8 mouse cellular contexts compared by ENCODE assay signal in genomic region chr10:128231697-128232419, GRCm38 (mm10). TPM values are rescaled to one million over a fixed set of nuclear protein-coding genes. Genes with fewer than 3 reads are reported as not detected.
A peak's percentile ranks its signal among the peaks of the same experiment; 100 is the strongest.
DNase-seq lines count a peak whose midpoint lies in the region; ATAC-seq and TF ChIP-seq lines count a peak whose summit lies in the region.

Gene Timeless (plus strand): TSS chr10:128232065.

- under 1% methylated on average over 58 of the region's 58 CpGs for WGBS in embryonic facial prominence, embryonic 15.5 days
- WGBS in heart, embryonic 10.5 days = under 1% methylated on average over 58 of the region's 58 CpGs
- WGBS in kidney, embryonic 14.5 days = under 1% methylated on average over 55 of the region's 58 CpGs
- under 1% methylated on average over 53 of the region's 58 CpGs for WGBS in limb, embryonic 15.5 days
- under 1% methylated on average over 53 of the region's 58 CpGs for WGBS in midbrain, postnatal 0 days

- TF ChIP-seq CTCF in bone marrow macrophage, adult 2 months (IDR thresholded peaks at IDR 0.05; ENCODE audit: low read depth, low read length) = no peak
- TF ChIP-seq CTCF in midbrain, postnatal 0 days (IDR thresholded peaks at IDR 0.05) = no peak

- DNase-seq in A20 (ENCODE audit: low read depth, low spot score) = peak; percentile 91
- DNase-seq in heart, embryonic 10.5 days (ENCODE audit: low spot score) = peak; percentile 91
- peak; percentile 78 for DNase-seq in midbrain, postnatal 0 days (ENCODE audit: low spot score)
- DNase-seq in spleen, postnatal 10 days (ENCODE audit: low spot score in 2 of 2) = peak; percentile 93 to 99

- peak within 1 kb of the TSS; percentile 64 for H3K4me2 ChIP-seq in embryonic facial prominence, embryonic 15.5 days (replicated peaks)
- peak within 1 kb of the TSS; percentile 71 for H3K4me2 ChIP-seq in kidney, embryonic 14.5 days (replicated peaks; ENCODE audit: low read depth, low read length)
- H3K4me2 ChIP-seq in limb, embryonic 15.5 days = peak within 1 kb of the TSS; percentile 65
- H3K4me2 ChIP-seq in midbrain, postnatal 0 days (ENCODE audit: low read depth, low read length, poor library complexity, severe bottlenecking) = peak within 1 kb of the TSS; percentile 46

- H3K4me1 ChIP-seq in bone marrow macrophage, adult 2 months (ENCODE audit: control insufficient read depth, insufficient read depth, low read length) = peaks cover 35% of the 10 kb centered on the region
- H3K4me1 ChIP-seq in embryonic facial prominence, embryonic 15.5 days = peaks cover 26% of the 10 kb centered on the region
- peaks cover 13% of the 10 kb centered on the region for H3K4me1 ChIP-seq in heart, embryonic 10.5 days
- H3K4me1 ChIP-seq in kidney, embryonic 14.5 days (ENCODE audit: control insufficient read depth, insufficient read depth, low read length) = peaks cover 6% of the 10 kb centered on the region
- H3K4me1 ChIP-seq in limb, embryonic 15.5 days = peaks cover 13% of the 10 kb centered on the region
- no peaks in the 10 kb centered on the region for H3K4me1 ChIP-seq in midbrain, postnatal 0 days (ENCODE audit: insufficient read depth, low read length)

- H3K36me3 ChIP-seq in embryonic facial prominence, embryonic 15.5 days = no peaks in the 10 kb centered on the region
- 0 out of 2 replicates have a peak, but pooled peaks cover 8% of the 10 kb centered on the region for H3K36me3 ChIP-seq in heart, embryonic 10.5 days
- peaks cover 8% of the 10 kb centered on the region; the same call in 1 of the 2 replicates for H3K36me3 ChIP-seq in kidney, embryonic 14.5 days (ENCODE audit: control insufficient read depth, insufficient read depth, low read length)
- H3K36me3 ChIP-seq in limb, embryonic 15.5 days = 0 out of 2 replicates have a peak, but pooled peaks cover 6% of the 10 kb centered on the region
- H3K36me3 ChIP-seq in midbrain, postnatal 0 days (ENCODE audit: insufficient read depth, low read length) = no peaks in the 10 kb centered on the region

- peak within 1 kb of the TSS; percentile 71 for H3K27ac ChIP-seq in bone marrow macrophage, adult 2 months (ENCODE audit: insufficient read depth, low read depth, low read length)
- H3K27ac ChIP-seq in embryonic facial prominence, embryonic 15.5 days (replicated peaks) = peak within 1 kb of the TSS; percentile 97
- H3K27ac ChIP-seq in heart, embryonic 10.5 days = peak within 1 kb of the TSS; percentile 98
- H3K27ac ChIP-seq in kidney, embryonic 14.5 days (ENCODE audit: low read depth, low read length) = peak within 1 kb of the TSS; percentile 96
- H3K27ac ChIP-seq in limb, embryonic 15.5 days = peak within 1 kb of the TSS; percentile 94
- H3K27ac ChIP-seq in midbrain, postnatal 0 days (ENCODE audit: low read depth, low read length) = peak within 1 kb of the TSS; percentile 90

- H3K9me3 ChIP-seq in embryonic facial prominence, embryonic 15.5 days (replicated peaks) = no peaks in the 10 kb centered on the region
- no peaks in the 10 kb centered on the region for H3K9me3 ChIP-seq in heart, embryonic 10.5 days
- no peaks in the 10 kb centered on the region for H3K9me3 ChIP-seq in kidney, embryonic 14.5 days (ENCODE audit: control insufficient read depth, low read length)
- no peaks in the 10 kb centered on the region for H3K9me3 ChIP-seq in limb, embryonic 15.5 days
- no peaks in the 10 kb centered on the region for H3K9me3 ChIP-seq in midbrain, postnatal 0 days (ENCODE audit: low read length)

- peak within 1 kb of the TSS; percentile 73 for H3K9ac ChIP-seq in embryonic facial prominence, embryonic 15.5 days
- peak within 1 kb of the TSS; percentile 82 for H3K9ac ChIP-seq in kidney, embryonic 14.5 days (ENCODE audit: low read depth, low read length)
- H3K9ac ChIP-seq in limb, embryonic 15.5 days = peak within 1 kb of the TSS; percentile 63
- peak within 1 kb of the TSS; percentile 67 for H3K9ac ChIP-seq in midbrain, postnatal 0 days (replicated peaks; ENCODE audit: low read length, poor library complexity, severe bottlenecking)

- H3K4me3 ChIP-seq in bone marrow macrophage, adult 2 months (ENCODE audit: insufficient read depth, low read length) = peak within 1 kb of the TSS; percentile 82
- H3K4me3 ChIP-seq in embryonic facial prominence, embryonic 15.5 days (replicated peaks) = peak within 1 kb of the TSS; percentile 83
- peak within 1 kb of the TSS; percentile 91 for H3K4me3 ChIP-seq in heart, embryonic 10.5 days
- peak within 1 kb of the TSS; percentile 85 for H3K4me3 ChIP-seq in kidney, embryonic 14.5 days (ENCODE audit: low read length)
- H3K4me3 ChIP-seq in limb, embryonic 15.5 days = peak within 1 kb of the TSS; percentile 82
- H3K4me3 ChIP-seq in midbrain, postnatal 0 days (ENCODE audit: low read depth, low read length) = peak within 1 kb of the TSS; percentile 73

- no peak for TF ChIP-seq POLR2A in bone marrow macrophage, adult 2 months (IDR thresholded peaks at IDR 0.05; ENCODE audit: borderline replicate concordance, low read depth, low read length)

- peak; percentile 91 for ATAC-seq in embryonic facial prominence, embryonic 15.5 days (ENCODE audit: insufficient number of reproducible peaks, low FRiP score, low TSS enrichment, low read depth)
- ATAC-seq in kidney, embryonic 14.5 days (ENCODE audit: low FRiP score, low TSS enrichment) = peak; percentile 93
- peak; percentile 84 for ATAC-seq in limb, embryonic 15.5 days (ENCODE audit: insufficient number of reproducible peaks, low FRiP score, low TSS enrichment, low read depth)
- ATAC-seq in midbrain, postnatal 0 days (ENCODE audit: low FRiP score) = peak; percentile 93

- H3K27me3 ChIP-seq in embryonic facial prominence, embryonic 15.5 days = no peaks in the 10 kb centered on the region
- H3K27me3 ChIP-seq in heart, embryonic 10.5 days (ENCODE audit: insufficient read depth, poor library complexity, severe bottlenecking) = no peaks in the 10 kb centered on the region
- no peaks in the 10 kb centered on the region for H3K27me3 ChIP-seq in kidney, embryonic 14.5 days (ENCODE audit: control insufficient read depth, insufficient read depth, low read length)
- H3K27me3 ChIP-seq in limb, embryonic 15.5 days = no peaks in the 10 kb centered on the region
- H3K27me3 ChIP-seq in midbrain, postnatal 0 days (ENCODE audit: insufficient read depth, low read length) = no peaks in the 10 kb centered on the region

RNA-seq across cellular contexts. Expression of gene Timeless, which starts in this region (rescaled TPM):
- 6.4 and 10.7 TPM in 2 replicates for polyA plus RNA-seq in bone marrow macrophage, adult 2 months (2012; ENCODE audit: insufficient read depth, insufficient read length, missing spikeins)
- polyA plus RNA-seq in embryonic facial prominence, embryonic 15.5 days (2015; fragmentation: Nextera tagmentation; extraction: Ambion mirVana) = 43.8 and 48.1 TPM in 2 replicates
- 48.1 and 69.3 TPM in 2 replicates for polyA plus RNA-seq in heart, embryonic 10.5 days (2016; fragmentation: Nextera tagmentation; extraction: Ambion mirVana)
- 47.8 and 68.2 TPM in 2 replicates for polyA plus RNA-seq in kidney, embryonic 14.5 days (2014; fragmentation: Nextera tagmentation; extraction: Ambion mirVana)
- 46.2 and 46.9 TPM in 2 replicates for polyA plus RNA-seq in limb, embryonic 15.5 days (2015; fragmentation: Nextera tagmentation; extraction: Ambion mirVana)
- total RNA-seq in midbrain, postnatal 0 days (2014; rRNA removed) = 11.0 and 14.6 TPM in 2 replicates
- polyA plus RNA-seq in midbrain, postnatal 0 days (2015; fragmentation: Nextera tagmentation; extraction: Ambion mirVana) = 7.7 and 8.1 TPM in 2 replicates

Comparison
In these comparisons a context has a peak if more than half of its experiments do, and no peak if none do; other contexts are left out.
1. Peak in every context shown above with its lines: DNase-seq, ATAC-seq, H3K4me3 ChIP-seq and H3K27ac ChIP-seq.